Mouse (Mus musculus) liver, postnatal 0 days (tissue): ENCODE results near the gene Daglb.

Source experiments
- CTCF ChIP-seq: sonication (generic); IDR thresholded peaks from 2 replicates; pipeline ENCODE4 v1.5.1; 2016; ENCODE audit warnings: antibody characterized with exemption, low read depth
- EP300 ChIP-seq: IDR thresholded peaks from 2 replicates; pipeline ENCODE4 v1.6.1; 2016; ENCODE audit warnings: antibody characterized with exemption, low read depth, mild to moderate bottlenecking

GRCm38 (mm10) chr5:143493163-143493562 is 28.8 kb downstream of the Daglb start:
- no peak for TF ChIP-seq CTCF
- TF ChIP-seq EP300 = no peak
